Mouse (Mus musculus): ENCODE data around the gene Pbx1.

GRCm38 (mm10) chr1:168410611-168411010 is 21.5 kb downstream of the Pbx1 start:
- TF ChIP-seq CTCF (IDR thresholded peaks at IDR 0.05; ENCODE audit: low read depth) (no peak), EP300 (IDR thresholded peaks at IDR 0.05; ENCODE audit: low read depth) (no peak)
